Mouse (Mus musculus) olfactory bulb, adult 2 months (tissue): ENCODE measurements around the gene Lrrc8d.

Experiments used
- CTCF ChIP-seq: fragments of 200-500 bp; IDR thresholded peaks from 2 replicates; pipeline ENCODE4 v1.5.1; 2012; ENCODE audit warnings: low read depth, mild to moderate bottlenecking, low read length, moderate library complexity; ENCODE audit not compliant: insufficient read depth
- POLR2A ChIP-seq: fragments of 200-500 bp; IDR thresholded peaks from 2 replicates; pipeline ENCODE4 v1.6.1; 2012; ENCODE audit warnings: mild to moderate bottlenecking, low read depth, low read length, moderate library complexity; ENCODE audit not compliant: insufficient read depth

- TF ChIP-seq CTCF, result no peak
- no peak for TF ChIP-seq POLR2A
These were observed 106.2 kb downstream of the Lrrc8d start for GRCm38 (mm10) chr5:105805955-105806354.
